Mouse (Mus musculus): ENCODE data around the gene Bank1. TPM values are rescaled to one million over a fixed set of nuclear protein-coding genes. Genes with fewer than 3 reads are reported as not detected.

Bank1 gene
- polyA plus RNA-seq (2015; fragmentation: Illumina TruSeq; extraction: RNeasy Lipid Tissue Mini Kit (QIAGEN cat#74804); ENCODE audit: insufficient read depth, low read depth, low replicate concordance) = 1.5 TPM

DNA sequence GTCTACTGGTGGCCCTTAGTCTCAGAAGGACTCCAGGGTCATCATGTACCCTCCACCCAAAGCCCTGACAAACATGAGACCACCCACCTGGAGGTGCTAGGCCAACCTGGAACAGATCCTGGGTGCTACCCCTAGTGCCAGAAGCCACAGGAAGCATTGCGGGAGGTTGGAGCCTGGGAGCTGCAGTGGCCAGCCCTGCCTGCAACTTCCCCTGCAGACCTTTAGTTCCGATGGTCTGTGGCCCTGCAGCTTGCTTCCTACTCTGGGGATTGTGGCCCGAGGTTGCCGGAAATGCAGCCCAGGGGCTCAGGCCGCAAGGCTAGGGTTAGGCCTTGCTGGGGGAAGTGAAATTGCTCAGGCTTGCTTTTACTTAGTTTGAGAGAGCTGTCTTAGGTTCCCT lies at the start of gene Bank1:
Gene Bank1, minus strand, starts transcription at position 284 of the 400 bp plus-strand sequence.

All from pancreas, adult 10 weeks (tissue).